Mouse (Mus musculus) forebrain, embryonic 14.5 days (tissue): ENCODE measurements at regions not wholly inside any gene's neighbourhood (a gene's known extent, or its start where the extent isn't known, plus 50 kb on each side); places are given as distances from the start of the nearest gene placed in this dataset.

Experiments used
- ATAC-seq: fragments of 200-750 bp; cut with Nextera tagmentation; 2 replicates; pipeline ENCODE4 v1.8.0; 2017; ENCODE audit warnings: mild to moderate bottlenecking, moderate library complexity
- DNase-seq: peaks from one replicate; pipeline ENCODE4 v3.0.0-alpha.2; 2015; ENCODE audit warnings: low spot score
- H3K27ac ChIP-seq: fragments of 300-500 bp; sonication (generic); 2 replicates; pipeline ENCODE4 v1.5.1; 2014; ENCODE audit warnings: low read depth, mild to moderate bottlenecking, control low read depth, low read length, moderate library complexity
- H3K27me3 ChIP-seq: fragments of 300-500 bp; sonication (generic); replicated peaks from 2 replicates; pipeline ENCODE4 v1.6.1; 2014; ENCODE audit warnings: low read length, control low read depth, mixed read lengths; ENCODE audit not compliant: control insufficient read depth, insufficient read depth
- H3K36me3 ChIP-seq: fragments of 300-500 bp; sonication (generic); 2 replicates; pipeline ENCODE4 v1.6.1; 2014; ENCODE audit warnings: low read length, control low read depth; ENCODE audit not compliant: control insufficient read depth, insufficient read depth
- H3K4me1 ChIP-seq: fragments of 300-500 bp; sonication (generic); 2 replicates; pipeline ENCODE4 v1.6.1; 2014; ENCODE audit warnings: antibody characterized with exemption, low read length, control low read depth; ENCODE audit not compliant: control insufficient read depth, insufficient read depth
- H3K4me2 ChIP-seq: fragments of 300-500 bp; sonication (generic); 2 replicates; pipeline ENCODE4 v1.6.1; 2014; ENCODE audit warnings: mild to moderate bottlenecking, control low read depth, low read length
- H3K4me3 ChIP-seq: fragments of 300-500 bp; sonication (generic); 2 replicates; pipeline ENCODE4 v1.5.1; 2014; ENCODE audit warnings: low read depth, low read length, control low read depth
- H3K9ac ChIP-seq: fragments of 300-500 bp; sonication (generic); 2 replicates; pipeline ENCODE4 v1.6.1; 2014; ENCODE audit warnings: mild to moderate bottlenecking, low read length, control low read depth, moderate library complexity
- H3K9me3 ChIP-seq: fragments of 300-500 bp; sonication (generic); replicated peaks from 2 replicates; pipeline ENCODE4 v1.6.1; 2016; ENCODE audit warnings: low read length, control low read depth, mixed read lengths; ENCODE audit not compliant: control insufficient read depth
- WGBS: fragments of 180-500 bp; shearing (Covaris S2); extraction: QIAGEN DNeasy Blood & Tissue Kit; methylation state at CpG from one replicate; pipeline ENCODE4 v1.1.7; 2014; 5-methylcytosine and 5-hydroxymethylcytosine counted together

GRCm38 (mm10) chr15:64621876-64622275 is 195.6 kb upstream of the Gm21798 start:
- H3K27me3 ChIP-seq: no peaks in the 10 kb centered on the region
- 88% methylated on average over 3 of the region's 3 CpGs for WGBS
- DNase-seq (no peak), ATAC-seq (no peak)
- no peak overlapping the region for H3K4me2 ChIP-seq
- no peak overlapping the region for H3K27ac ChIP-seq
- H3K9ac ChIP-seq: no peak overlapping the region
- H3K4me1 ChIP-seq: no peaks in the 10 kb centered on the region
- no peaks in the 10 kb centered on the region for H3K9me3 ChIP-seq
- H3K4me3 ChIP-seq: no peak overlapping the region
- no peaks in the 10 kb centered on the region for H3K36me3 ChIP-seq

DNA sequence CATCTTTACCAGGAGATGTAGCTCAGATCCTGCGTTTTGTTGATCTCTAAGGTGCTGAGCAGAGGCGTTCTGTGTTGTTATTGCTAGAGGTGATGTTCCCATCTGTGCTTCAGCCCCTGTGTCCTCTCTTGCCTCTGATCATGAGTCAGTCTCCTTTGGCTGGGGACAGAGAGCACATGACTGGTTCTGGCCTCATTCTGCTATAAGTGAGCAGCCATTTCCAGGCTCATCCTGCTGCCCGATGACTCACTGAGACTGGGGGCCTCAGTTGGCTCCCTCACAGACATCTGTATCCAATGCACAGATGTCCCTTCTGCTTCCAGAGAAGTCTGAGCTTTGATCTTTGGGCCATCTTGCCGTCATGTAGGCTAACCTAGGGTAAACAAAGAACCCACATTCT is 194.9 kb upstream of the Gm21798 start:
- 89% methylated on average over 4 of the region's 4 CpGs for WGBS
- Histone ChIP-seq H3K27ac (no peak overlapping the region), H3K9me3 (no peaks in the 10 kb centered on the region), H3K4me3 (no peak overlapping the region), H3K9ac (no peak overlapping the region), H3K27me3 (no peaks in the 10 kb centered on the region), H3K4me1 (no peaks in the 10 kb centered on the region), H3K4me2 (no peak overlapping the region), H3K36me3 (no peaks in the 10 kb centered on the region)
- ATAC-seq: no peak
- DNase-seq: no peak

GRCm38 (mm10) chr15:64626359-64626758 is 191.1 kb upstream of the Gm21798 start:
- WGBS: 89% methylated on average over 6 of the region's 6 CpGs
- DNase-seq (no peak), ATAC-seq (peak; percentile 40)
- Histone ChIP-seq H3K36me3 (no peaks in the 10 kb centered on the region), H3K9ac (no peak overlapping the region), H3K4me2 (no peak overlapping the region), H3K4me1 (no peaks in the 10 kb centered on the region), H3K4me3 (no peak overlapping the region), H3K27ac (no peak overlapping the region), H3K27me3 (no peaks in the 10 kb centered on the region), H3K9me3 (no peaks in the 10 kb centered on the region)

DNA sequence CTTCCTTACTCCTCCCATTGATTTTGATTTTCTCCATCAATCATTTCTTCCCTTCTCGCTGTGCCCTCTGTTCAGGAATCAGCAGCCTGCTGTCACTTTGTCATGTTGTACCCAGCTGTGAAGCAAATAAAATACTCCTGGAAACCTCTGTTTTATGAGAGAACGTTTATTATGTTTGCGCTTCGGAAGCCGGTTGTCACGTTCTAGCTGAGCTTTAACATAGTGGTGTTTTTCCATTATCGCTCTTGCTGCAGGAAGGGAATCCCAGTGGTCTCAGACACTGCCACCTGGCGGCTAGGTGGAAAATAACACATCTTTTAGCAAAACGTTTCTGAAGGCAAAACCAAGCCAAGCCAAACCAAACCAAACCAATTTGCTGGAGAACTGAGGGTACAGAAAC is 190.2 kb upstream of the Gm21798 start:
- H3K36me3 ChIP-seq: no peaks in the 10 kb centered on the region
- H3K4me1 ChIP-seq: no peaks in the 10 kb centered on the region
- H3K9me3 ChIP-seq: no peaks in the 10 kb centered on the region
- 22% methylated on average over 9 of the region's 9 CpGs for WGBS
- ATAC-seq: peak; percentile 61; the same call in 1 of the 2 replicates
- H3K9ac ChIP-seq: no peak overlapping the region
- H3K27me3 ChIP-seq: no peaks in the 10 kb centered on the region
- H3K4me2 ChIP-seq: no peak overlapping the region; the same call in 1 of the 2 replicates
- H3K27ac ChIP-seq: no peak overlapping the region
- no peak overlapping the region for H3K4me3 ChIP-seq
- peak; percentile 88 for DNase-seq
